Mouse (Mus musculus): ENCODE data around the gene Slc35e4.

Slc35e4 gene

GRCm38 (mm10) chr11:3864343-3864742 is 50.1 kb downstream of the Slc35e4 start:
- no peak for DNase-seq (ENCODE audit: low spot score in 2 of 2)

GRCm38 (mm10) chr11:3863454-3864112 is 50.9 kb downstream of the Slc35e4 start, which contains the start of gene Osbp2:
TSS of gene Osbp2 (minus strand) at chr11:3863903.
- peak; percentile 10 to 71 for DNase-seq (ENCODE audit: low spot score in 2 of 2)

GRCm38 (mm10) chr11:3862661-3863453 is 51.6 kb downstream of the Slc35e4 start:
- no peak for DNase-seq (ENCODE audit: low spot score in 2 of 2)

- DNase-seq (ENCODE audit: low spot score in 2 of 2): no peak
These were observed 54.1 kb downstream of the Slc35e4 start for GRCm38 (mm10) chr11:3860361-3860760.

- no peak for DNase-seq (ENCODE audit: low spot score in 2 of 2)
These were observed 54.7 kb downstream of the Slc35e4 start for GRCm38 (mm10) chr11:3859778-3860177.

- no peak for DNase-seq (ENCODE audit: low spot score in 2 of 2)
These were observed 56.6 kb downstream of the Slc35e4 start for GRCm38 (mm10) chr11:3857902-3858301.

Data from spleen, postnatal 10 days (tissue).